ENCODE assay signal across 10 mouse cellular contexts in the genomic region with DNA sequence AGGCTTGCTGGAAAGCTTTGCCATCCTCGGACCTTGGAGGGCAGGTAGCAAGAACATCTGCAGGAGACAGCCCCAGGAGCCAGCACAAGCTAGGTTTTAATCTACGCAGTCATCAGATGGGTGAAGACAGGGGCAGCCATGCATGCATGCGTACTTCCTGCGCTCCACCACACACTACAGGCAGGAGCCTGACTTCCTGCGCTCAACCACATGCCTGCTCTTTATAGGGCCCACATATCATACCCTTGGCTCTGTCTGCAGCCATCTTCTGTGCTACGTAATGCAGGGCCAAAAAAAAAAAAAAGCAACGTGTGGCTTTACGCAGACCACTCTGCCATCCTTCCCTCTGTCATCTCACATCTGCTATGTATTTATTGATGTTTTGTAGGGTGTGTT. TPM values are rescaled to one million over a fixed set of nuclear protein-coding genes. Genes with fewer than 3 reads are reported as not detected.
DNase-seq lines count a peak whose midpoint lies in the region; ATAC-seq and TF ChIP-seq lines count a peak whose summit lies in the region.
"Had no signal": no experiment of that assay in that cellular context is flagged by ENCODE, and none has a peak within 500 bp of the region (broad histone marks: within the 10 kb centered on the region; RNA-seq: fewer than 3 reads in every experiment).

No protein-coding gene starts in this region.

- peak; percentile 21 to 55 for DNase-seq in cerebellum, adult 18-20 months
- no peak for DNase-seq in cerebellum, postnatal 10 days
- peak; percentile 79 for DNase-seq in 416B (ENCODE audit: low read depth)
- no peak for DNase-seq in midbrain, postnatal 0 days (ENCODE audit: low spot score)
- no peak for DNase-seq in adrenal gland, adult 8-10 months
- DNase-seq in stomach, postnatal 0 days (ENCODE audit: low spot score), result no peak
- DNase-seq in urinary bladder, adult 2 months (ENCODE audit: low spot score), result no peak

- WGBS in forebrain, embryonic 15.5 days, result 64% methylated on average over 8 of the region's 8 CpGs
- 71% methylated on average over 8 of the region's 8 CpGs for WGBS in midbrain, postnatal 0 days
- WGBS in stomach, postnatal 0 days, result 62% methylated on average over 8 of the region's 8 CpGs

- peaks cover 23% of the 10 kb centered on the region for H3K4me1 ChIP-seq in forebrain, embryonic 15.5 days
- H3K4me1 ChIP-seq in midbrain, postnatal 0 days (ENCODE audit: insufficient read depth, low read length), result no peaks in the 10 kb centered on the region; the same call in 1 of the 2 replicates
- no peaks in the 10 kb centered on the region for H3K4me1 ChIP-seq in stomach, postnatal 0 days (replicated peaks; ENCODE audit: control insufficient read depth, insufficient read depth)

- H3K9ac ChIP-seq in forebrain, embryonic 15.5 days (replicated peaks), result no peak overlapping the region
- no peak overlapping the region for H3K9ac ChIP-seq in midbrain, postnatal 0 days (replicated peaks; ENCODE audit: low read length, poor library complexity, severe bottlenecking)
- H3K9ac ChIP-seq in stomach, postnatal 0 days (ENCODE audit: low read length), result no peak overlapping the region
- H3K9ac ChIP-seq: limb, embryonic 15.5 days had no signal

- peak; percentile 39; the same call in 1 of the 2 replicates for ATAC-seq in forebrain, embryonic 15.5 days (replicated peaks)
- ATAC-seq in midbrain, postnatal 0 days (ENCODE audit: low FRiP score), result peak; percentile 50
- ATAC-seq in stomach, postnatal 0 days (ENCODE audit: low FRiP score, low TSS enrichment), result no peak; the same call in 1 of the 2 replicates

- no peaks in the 10 kb centered on the region; the same call in 1 of the 2 replicates for H3K36me3 ChIP-seq in forebrain, embryonic 15.5 days
- H3K36me3 ChIP-seq in midbrain, postnatal 0 days (ENCODE audit: insufficient read depth, low read length), result peaks cover 30% of the 10 kb centered on the region
- no peaks in the 10 kb centered on the region for H3K36me3 ChIP-seq in stomach, postnatal 0 days (ENCODE audit: control insufficient read depth, insufficient read depth, low read length)
- H3K36me3 ChIP-seq: limb, embryonic 15.5 days had no signal

- H3K27me3 ChIP-seq in forebrain, embryonic 15.5 days, result no peaks in the 10 kb centered on the region
- H3K27me3 ChIP-seq in midbrain, postnatal 0 days (ENCODE audit: insufficient read depth, low read length), result no peaks in the 10 kb centered on the region
- no peaks in the 10 kb centered on the region for H3K27me3 ChIP-seq in stomach, postnatal 0 days (ENCODE audit: control insufficient read depth, insufficient read depth, low read length)
- H3K27me3 ChIP-seq: limb, embryonic 15.5 days had no signal

- H3K4me2 ChIP-seq in forebrain, embryonic 15.5 days (replicated peaks), result no peak overlapping the region
- H3K4me2 ChIP-seq in midbrain, postnatal 0 days (ENCODE audit: low read depth, low read length, poor library complexity, severe bottlenecking), result no peak overlapping the region
- no peak overlapping the region for H3K4me2 ChIP-seq in stomach, postnatal 0 days (replicated peaks; ENCODE audit: low read depth)
- H3K4me2 ChIP-seq: heart, embryonic 11.5 days; limb, embryonic 15.5 days had no signal

- H3K27ac ChIP-seq in forebrain, embryonic 15.5 days (replicated peaks), result no peak overlapping the region
- H3K27ac ChIP-seq in midbrain, postnatal 0 days (ENCODE audit: low read depth, low read length), result no peak overlapping the region
- H3K27ac ChIP-seq in stomach, postnatal 0 days (replicated peaks), result no peak overlapping the region
- H3K27ac ChIP-seq: limb, embryonic 15.5 days had no signal

- H3K9me3 ChIP-seq in forebrain, embryonic 15.5 days, result no peaks in the 10 kb centered on the region
- H3K9me3 ChIP-seq in midbrain, postnatal 0 days (ENCODE audit: low read length), result no peaks in the 10 kb centered on the region
- H3K9me3 ChIP-seq in stomach, postnatal 0 days (ENCODE audit: control insufficient read depth, low read length), result no peaks in the 10 kb centered on the region
- H3K9me3 ChIP-seq: limb, embryonic 15.5 days had no signal

- no peak for TF ChIP-seq CTCF in midbrain, postnatal 0 days (IDR thresholded peaks at IDR 0.05)
- TF ChIP-seq CTCF in stomach, postnatal 0 days (IDR thresholded peaks at IDR 0.05; ENCODE audit: low read depth), result no peak

- no peak overlapping the region for H3K4me3 ChIP-seq in forebrain, embryonic 15.5 days
- no peak overlapping the region for H3K4me3 ChIP-seq in midbrain, postnatal 0 days (ENCODE audit: low read depth, low read length)
- H3K4me3 ChIP-seq in stomach, postnatal 0 days (ENCODE audit: low read depth, low read length), result no peak overlapping the region
- H3K4me3 ChIP-seq: limb, embryonic 15.5 days had no signal

- TF ChIP-seq EP300 in stomach, postnatal 0 days (optimal IDR thresholded peaks at IDR 0.05), result no peak

RNA-seq across cellular contexts. Expression of a gene that starts 32.6 kb away (rescaled TPM):
- 28.4 and 29.4 TPM in 2 replicates for polyA plus RNA-seq in forebrain, embryonic 15.5 days (2015; fragmentation: Nextera tagmentation; extraction: Ambion mirVana)
- total RNA-seq in midbrain, postnatal 0 days (2014; rRNA removed), result 47.5 and 49.1 TPM in 2 replicates
- 47.8 and 50.9 TPM in 2 replicates for polyA plus RNA-seq in midbrain, postnatal 0 days (2015; fragmentation: Nextera tagmentation; extraction: Ambion mirVana)
- total RNA-seq in adrenal gland, adult 8-10 months (2022), result 10 to 100 TPM; 29.2 to 47.3 (median 37.2) TPM
- polyA plus RNA-seq in stomach, postnatal 0 days (2015; fragmentation: Nextera tagmentation; extraction: Ambion mirVana), result 10.8 and 11.4 TPM in 2 replicates
- polyA plus RNA-seq in urinary bladder, adult 2 months (2012; rRNA removed), result 7.2 and 7.5 TPM in 2 replicates

Comparison
In these comparisons a context has a peak if more than half of its experiments do, and no peak if none do; other contexts are left out.
1. DNase-seq: peak in cerebellum, adult 18-20 months (2 of 2) and 416B (single experiment); none in cerebellum, postnatal 10 days (0 of 2), midbrain, postnatal 0 days (single experiment), adrenal gland, adult 8-10 months (single experiment), stomach, postnatal 0 days (single experiment) and urinary bladder, adult 2 months (single experiment).